Mouse (Mus musculus) right cerebral cortex, postnatal 25 days (tissue): ENCODE results near the gene Vmn2r81.
"Not testable (repeated sequence)": the region's sequence is repeated elsewhere in the genome, so short reads cannot be mapped to it uniquely, and the experiment has no call there.

Source experiments
- DNase-seq: peaks from one replicate; pipeline ENCODE4 v3.0.0; 2022

Gene Vmn2r81

GRCm38 (mm10) chr10:79247392-79247791 is at the start of gene Vmn2r81:
TSS of gene Vmn2r81 (plus strand) at chr10:79247692.
- DNase-seq: not testable (repeated sequence)

- DNase-seq: not testable (repeated sequence)
Observed at GRCm38 (mm10) chr10:79199973-79200372, 47.5 kb upstream of the Vmn2r81 start.

- DNase-seq: no peak
Observed at GRCm38 (mm10) chr10:79220432-79220831, 27.1 kb upstream of the Vmn2r81 start.

- DNase-seq: no peak
Observed at GRCm38 (mm10) chr10:79221606-79222005, 25.9 kb upstream of the Vmn2r81 start.

GRCm38 (mm10) chr10:79222214-79222613 is 25.3 kb upstream of the Vmn2r81 start:
- DNase-seq: no peak

- DNase-seq: not testable (repeated sequence)
Observed at GRCm38 (mm10) chr10:79322033-79322736, 74.7 kb downstream of the Vmn2r81 start.

GRCm38 (mm10) chr10:79322737-79323086 is 75.2 kb downstream of the Vmn2r81 start:
- no peak for DNase-seq
